Mouse (Mus musculus) MEL (cell line): ENCODE results near the gene Wbp2. TPM values are rescaled to one million over a fixed set of nuclear protein-coding genes. Genes with fewer than 3 reads are reported as not detected.

ENCODE experiments used
- DNase-seq: peaks from one replicate; pipeline ENCODE4 v3.0.0; 2011; ENCODE audit warnings: low read depth, low spot score
- H3K27ac ChIP-seq: 2 replicates; pipeline ENCODE4 v1.5.1; 2012; ENCODE audit warnings: low read depth, mild to moderate bottlenecking, control low read depth, low read length, moderate library complexity; ENCODE audit not compliant: control insufficient read depth
- H3K27me3 ChIP-seq, 2 experiments: fragments of 150-350 bp in 1 of 2; sonication (generic) in 1 of 2; 2 replicates each; pipeline ENCODE4 v1.6.1; 2012; ENCODE audit warnings: low read length in 2 of 2, mild to moderate bottlenecking in 2 of 2, improper control_type of control experiment in 1 of 2, moderate library complexity in 1 of 2; ENCODE audit not compliant: insufficient read depth in 2 of 2, control insufficient read depth in 1 of 2
- H3K36me3 ChIP-seq, 2 experiments: 2 replicates each; pipeline ENCODE4 v1.6.1; 2012 to 2014; ENCODE audit warnings: low read length in 2 of 2, improper control_type of control experiment in 1 of 2, inconsistent platforms in 1 of 2, mild to moderate bottlenecking in 1 of 2; ENCODE audit not compliant: insufficient read depth in 2 of 2, control insufficient read depth in 1 of 2
- H3K4me1 ChIP-seq, 2 experiments: fragments of 150-350 bp in 1 of 2; sonication (generic) in 1 of 2; 2 replicates each; pipeline ENCODE4 v1.6.1; 2012; ENCODE audit warnings: low read length in 2 of 2, improper control_type of control experiment in 1 of 2, mild to moderate bottlenecking in 1 of 2; ENCODE audit not compliant: insufficient read depth in 2 of 2, control insufficient read depth in 1 of 2
- H3K4me3 ChIP-seq, 2 experiments: fragments of 150-350 bp in 1 of 2; sonication (generic) in 1 of 2; 2 replicates each; pipeline ENCODE4 v1.5.1; 2012; ENCODE audit warnings: low read depth in 2 of 2, low read length in 2 of 2, mild to moderate bottlenecking in 2 of 2, moderate library complexity in 2 of 2, control low read depth in 1 of 2, improper control_type of control experiment in 1 of 2; ENCODE audit not compliant: control insufficient read depth in 1 of 2, insufficient read depth in 1 of 2
- H3K79me2 ChIP-seq: 2 replicates; pipeline ENCODE4 v1.6.1; 2012; ENCODE audit warnings: mild to moderate bottlenecking, low read length, moderate library complexity; ENCODE audit not compliant: control insufficient read depth, poor library complexity, insufficient read depth
- H3K9ac ChIP-seq: 2 replicates; pipeline ENCODE4 v1.6.1; 2012; ENCODE audit warnings: low read depth, mild to moderate bottlenecking, control low read depth, low read length, moderate library complexity; ENCODE audit not compliant: control insufficient read depth, poor library complexity, severe bottlenecking
- H3K9me3 ChIP-seq: fragments of 150-350 bp; sonication (generic); replicated peaks from 2 replicates; pipeline ENCODE4 v1.6.1; 2012; ENCODE audit warnings: mild to moderate bottlenecking, low read length, improper control_type of control experiment, moderate library complexity; ENCODE audit not compliant: insufficient read depth
- CHD1 ChIP-seq: IDR thresholded peaks from 2 replicates; pipeline ENCODE4 v1.6.1; 2012; ENCODE audit warnings: low read depth, mild to moderate bottlenecking, inconsistent platforms, low read length, improper control_type of control experiment
- CHD2 ChIP-seq: IDR thresholded peaks from 2 replicates; pipeline ENCODE4 v1.6.1; 2011; ENCODE audit warnings: low read length, improper control_type of control experiment
- E2F4 ChIP-seq: IDR thresholded peaks from 2 replicates; pipeline ENCODE4 v1.6.1; 2011; ENCODE audit warnings: low read depth, low read length, improper control_type of control experiment, borderline replicate concordance
- ELF1 ChIP-seq: IDR thresholded peaks from 2 replicates; pipeline ENCODE4 v1.6.1; 2014; ENCODE audit warnings: low read depth, mild to moderate bottlenecking, inconsistent platforms, low read length, improper control_type of control experiment, moderate library complexity
- EP300 ChIP-seq, 2 experiments: IDR thresholded peaks; 2 replicates each; pipeline ENCODE4 v1.6.1; 2011; ENCODE audit warnings: improper control_type of control experiment in 2 of 2, low read length in 2 of 2, low read depth in 1 of 2, mild to moderate bottlenecking in 1 of 2
- GABPA ChIP-seq: IDR thresholded peaks from 2 replicates; pipeline ENCODE4 v1.6.1; 2012; ENCODE audit warnings: low read depth, mild to moderate bottlenecking, inconsistent platforms, low read length, improper control_type of control experiment, moderate library complexity
- HCFC1 ChIP-seq: IDR thresholded peaks from 2 replicates; pipeline ENCODE4 v1.6.1; 2012; ENCODE audit warnings: low read depth, mild to moderate bottlenecking, inconsistent platforms, low read length, improper control_type of control experiment, moderate library complexity
- JUND ChIP-seq: IDR thresholded peaks from 2 replicates; pipeline ENCODE4 v1.6.1; 2011; ENCODE audit warnings: low read depth, mild to moderate bottlenecking, improper control_type of control experiment, low read length
- KAT2A ChIP-seq: conservative IDR thresholded peaks from 2 replicates; pipeline ENCODE4 v1.6.1; 2012; ENCODE audit warnings: low read depth, low read length, improper control_type of control experiment, inconsistent platforms
- MAFK ChIP-seq: IDR thresholded peaks from 2 replicates; pipeline ENCODE4 v1.6.1; 2011; ENCODE audit warnings: low read depth, mild to moderate bottlenecking, low read length, improper control_type of control experiment, borderline replicate concordance
- MAX ChIP-seq: IDR thresholded peaks from 2 replicates; pipeline ENCODE4 v1.6.1; 2011; ENCODE audit warnings: low read length, improper control_type of control experiment
- MAZ ChIP-seq: IDR thresholded peaks from 2 replicates; pipeline ENCODE4 v1.6.1; 2012; ENCODE audit warnings: low read depth, mild to moderate bottlenecking, inconsistent platforms, low read length, improper control_type of control experiment
- MEF2A ChIP-seq: IDR thresholded peaks from 2 replicates; pipeline ENCODE4 v1.6.1; 2014; ENCODE audit warnings: low read depth, mild to moderate bottlenecking, inconsistent platforms, low read length, improper control_type of control experiment; ENCODE audit not compliant: poor library complexity, insufficient replicate concordance, severe bottlenecking; ENCODE audit errors: extremely low read depth
- MXI1 ChIP-seq: IDR thresholded peaks from 2 replicates; pipeline ENCODE4 v1.6.1; 2011; ENCODE audit warnings: mild to moderate bottlenecking, low read depth, low read length, improper control_type of control experiment
- MYB ChIP-seq: IDR thresholded peaks from 2 replicates; pipeline ENCODE4 v1.6.1; 2011; ENCODE audit warnings: mild to moderate bottlenecking, low read depth, low read length, improper control_type of control experiment
- MYC ChIP-seq: IDR thresholded peaks from 2 replicates; pipeline ENCODE4 v1.6.1; 2011; ENCODE audit warnings: low read depth, mild to moderate bottlenecking, low read length, improper control_type of control experiment, moderate library complexity
- NELFE ChIP-seq: IDR thresholded peaks from 2 replicates; pipeline ENCODE4 v1.6.1; 2011; ENCODE audit warnings: low read depth, low read length, improper control_type of control experiment
- NRF1 ChIP-seq: IDR thresholded peaks from 2 replicates; pipeline ENCODE4 v1.6.1; 2014; ENCODE audit warnings: low read depth, mild to moderate bottlenecking, inconsistent platforms, low read length, improper control_type of control experiment, moderate library complexity; ENCODE audit not compliant: poor library complexity, insufficient read depth, severe bottlenecking
- POLR2A ChIP-seq, 2 experiments: IDR thresholded peaks; 2 replicates each; pipeline ENCODE4 v1.6.1; 2011 to 2012; ENCODE audit warnings: low read length in 2 of 2, mild to moderate bottlenecking in 2 of 2, control low read depth in 1 of 2, improper control_type of control experiment in 1 of 2, low read depth in 1 of 2, moderate library complexity in 1 of 2; ENCODE audit not compliant: control insufficient read depth in 1 of 2, insufficient read depth in 1 of 2, poor library complexity in 1 of 2
- POLR2AphosphoS2 ChIP-seq: IDR thresholded peaks from 2 replicates; pipeline ENCODE4 v1.6.1; 2011; ENCODE audit warnings: low read length, improper control_type of control experiment
- POLR2AphosphoS5 ChIP-seq: IDR thresholded peaks from 2 replicates; pipeline ENCODE4 v1.6.1; 2012; ENCODE audit warnings: low read depth, borderline replicate concordance, mild to moderate bottlenecking, inconsistent platforms, low read length, moderate library complexity, mixed read lengths
- RAD21 ChIP-seq: IDR thresholded peaks from 2 replicates; pipeline ENCODE4 v1.6.1; 2011; ENCODE audit warnings: mild to moderate bottlenecking, low read depth, low read length, improper control_type of control experiment
- RCOR1 ChIP-seq: IDR thresholded peaks from 2 replicates; pipeline ENCODE4 v1.6.1; 2012; ENCODE audit warnings: low read depth, mild to moderate bottlenecking, inconsistent platforms, low read length, improper control_type of control experiment
- SIN3A ChIP-seq: IDR thresholded peaks from 2 replicates; pipeline ENCODE4 v1.6.1; 2012; ENCODE audit warnings: low read length, improper control_type of control experiment, inconsistent platforms
- SMC3 ChIP-seq: IDR thresholded peaks from 2 replicates; pipeline ENCODE4 v1.6.1; 2011; ENCODE audit warnings: low read depth, low read length, improper control_type of control experiment
- TAL1 ChIP-seq: IDR thresholded peaks from 2 replicates; pipeline ENCODE4 v1.6.1; 2012; ENCODE audit warnings: mild to moderate bottlenecking, inconsistent platforms, low read length, moderate library complexity, mixed read lengths
- TBP ChIP-seq: IDR thresholded peaks from 2 replicates; pipeline ENCODE4 v1.8.0; 2011; ENCODE audit warnings: low read depth, low read length, improper control_type of control experiment
- TCF12 ChIP-seq: IDR thresholded peaks from 2 replicates; pipeline ENCODE4 v1.6.1; 2014; ENCODE audit warnings: low read depth, mild to moderate bottlenecking, inconsistent platforms, low read length, improper control_type of control experiment, moderate library complexity
- UBTF ChIP-seq: IDR thresholded peaks from 2 replicates; pipeline ENCODE4 v1.6.1; 2012; ENCODE audit warnings: low read depth, mild to moderate bottlenecking, inconsistent platforms, low read length, improper control_type of control experiment, moderate library complexity, borderline replicate concordance; ENCODE audit not compliant: insufficient read depth
- USF1 ChIP-seq: IDR thresholded peaks from 2 replicates; pipeline ENCODE4 v1.6.1; 2014; ENCODE audit warnings: low read depth, mild to moderate bottlenecking, inconsistent platforms, low read length, improper control_type of control experiment, moderate library complexity
- USF2 ChIP-seq, 2 experiments: IDR thresholded peaks; 2 replicates each; pipeline ENCODE4 v1.6.1; 2011 to 2012; ENCODE audit warnings: improper control_type of control experiment in 2 of 2, low read length in 2 of 2, borderline replicate concordance in 1 of 2, inconsistent platforms in 1 of 2, low read depth in 1 of 2, mild to moderate bottlenecking in 1 of 2; ENCODE audit not compliant: insufficient read depth in 1 of 2
- ZC3H11A ChIP-seq: IDR thresholded peaks from 2 replicates; pipeline ENCODE4 v1.6.1; 2012; ENCODE audit warnings: low read depth, mild to moderate bottlenecking, inconsistent platforms, low read length, improper control_type of control experiment
- ZKSCAN1 ChIP-seq: IDR thresholded peaks from 2 replicates; pipeline ENCODE4 v1.6.1; 2012; ENCODE audit warnings: low read depth, mild to moderate bottlenecking, inconsistent platforms, low read length, improper control_type of control experiment, moderate library complexity
- ZMIZ1 ChIP-seq: IDR thresholded peaks from 2 replicates; pipeline ENCODE4 v1.6.1; 2012; ENCODE audit warnings: low read depth, mild to moderate bottlenecking, inconsistent platforms, low read length, improper control_type of control experiment, moderate library complexity
- ZNF384 ChIP-seq: IDR thresholded peaks from 2 replicates; pipeline ENCODE4 v1.6.1; 2012; ENCODE audit warnings: low read depth, mild to moderate bottlenecking, inconsistent platforms, low read length, improper control_type of control experiment
- polyA plus RNA-seq, 2 experiments: library from polyadenylated mRNA; stranded (reverse) in 1 of 2; unstranded in 1 of 2; fragments of >175 nt in 1 of 2; fragments of >200 nt in 1 of 2; gene quantifications; 2 replicates each; pipeline versions ENCODE4 v1.2.1 to v1.2.4; 2012; ENCODE audit warnings: low replicate concordance in 2 of 2, low read depth in 1 of 2; ENCODE audit not compliant: insufficient read length in 2 of 2, insufficient read depth in 1 of 2, missing spikeins in 1 of 2
- total RNA-seq: library from RNA; depleted of rRNA; stranded (reverse); fragments of 300-350 nt; gene quantifications from 2 replicates; pipeline ENCODE4 v1.2.3, GENCODE M21; 2012

Gene Wbp2
- total and polyA plus RNA-seq, 3 experiments = 16.5 to 75.8 TPM; not detected in 1

GRCm38 (mm10) chr11:116130488-116131205 is 43.9 kb upstream of the Wbp2 start, which contains the start of gene Trim65:
Gene Trim65 (minus strand): TSS chr11:116131128.
- H3K27ac ChIP-seq = peak within 1 kb of the TSS; percentile 82
- H3K79me2 ChIP-seq = peaks cover 14% of the 10 kb centered on the region
- peak within 1 kb of the TSS; percentile 88 for H3K9ac ChIP-seq
- peak within 1 kb of the TSS; percentile 44 to 76 for H3K4me3 ChIP-seq
- H3K27me3 ChIP-seq = no peaks in the 10 kb centered on the region
- peaks cover 3 to 4% of the 10 kb centered on the region in 2 experiments; a peak in 2 of 4 replicates for H3K36me3 ChIP-seq
- peak; percentile 97 for DNase-seq
- peaks cover 0 to 10% of the 10 kb centered on the region in 2 experiments; a peak in 2 of 4 replicates for H3K4me1 ChIP-seq
- no peaks in the 10 kb centered on the region for H3K9me3 ChIP-seq
- TF ChIP-seq JUND (no peak), TBP (peak; percentile 85), POLR2AphosphoS2 (peak; percentile 93), MAX (peak; percentile 93), TAL1 (no peak), RCOR1 (no peak), NELFE (peak; percentile 90), POLR2AphosphoS5 (no peak), USF1 (0 out of 2 replicates have a peak, but pooled peaks have one; percentile 39), SIN3A (peak; percentile 62), MEF2A (no peak), POLR2A (IDR thresholded peaks at IDR 0.05; ENCODE audit: control insufficient read depth in 1 of 2, insufficient read depth in 1 of 2, low read depth in 1 of 2, low read length in 2 of 2, poor library complexity in 1 of 2) (peak; percentile 57 to 83; a peak in 3 of 4 replicates), MXI1 (peak; percentile 88), USF2 (IDR thresholded peaks at IDR 0.05; ENCODE audit: borderline replicate concordance in 1 of 2, insufficient read depth in 1 of 2, low read depth in 1 of 2, low read length in 2 of 2) (no peak), TCF12 (peak; percentile 61), MYC (no peak; the same call in 1 of the 2 replicates), MYB (no peak), ZMIZ1 (peak; percentile 26; the same call in 1 of the 2 replicates), ELF1 (peak; percentile 91), UBTF (0 out of 2 replicates have a peak, but pooled peaks have one; percentile 61), MAZ (no peak), MAFK (no peak), SMC3 (peak; percentile 74), ZNF384 (no peak), HCFC1 (peak; percentile 55), EP300 (IDR thresholded peaks at IDR 0.05; ENCODE audit: low read depth in 1 of 2, low read length in 2 of 2) (peak in 1 of 2 experiments; percentile 23; a peak in 1 of 4 replicates), ZC3H11A (peak; percentile 64), NRF1 (peak; percentile 49; the same call in 1 of the 2 replicates), ZKSCAN1 (no peak), KAT2A (no peak), RAD21 (peak; percentile 71), GABPA (no peak), E2F4 (no peak), CHD2 (no peak), CHD1 (no peak)
